Mouse (Mus musculus) limb, embryonic 14.5 days (tissue): ENCODE data around the gene Nck2. TPM values are rescaled to one million over a fixed set of nuclear protein-coding genes. Genes with fewer than 3 reads are reported as not detected.

Experiments
- ATAC-seq: fragments of 200-750 bp; cut with Nextera tagmentation; 2 replicates; pipeline ENCODE4 v1.8.0; 2017; ENCODE audit warnings: low read depth, moderate number of reproducible peaks, moderate TSS enrichment; ENCODE audit not compliant: low FRiP score
- DNase-seq: peaks from one replicate; pipeline ENCODE4 v3.0.0-alpha.2; 2015; ENCODE audit warnings: low spot score
- H3K27ac ChIP-seq: fragments of 300-500 bp; sonication (generic); replicated peaks from 2 replicates; pipeline ENCODE4 v1.5.1; 2014; ENCODE audit warnings: low read depth, mild to moderate bottlenecking, low read length, moderate library complexity, mixed read lengths
- H3K27me3 ChIP-seq: fragments of 300-500 bp; sonication (generic); 2 replicates; pipeline ENCODE4 v1.6.1; 2014; ENCODE audit warnings: low read length, mixed read lengths; ENCODE audit not compliant: control insufficient read depth, insufficient read depth
- H3K36me3 ChIP-seq: fragments of 300-500 bp; sonication (generic); 2 replicates; pipeline ENCODE4 v1.6.1; 2014; ENCODE audit warnings: mild to moderate bottlenecking, low read length, moderate library complexity, mixed read lengths; ENCODE audit not compliant: control insufficient read depth, insufficient read depth
- H3K4me1 ChIP-seq: fragments of 300-500 bp; sonication (generic); 2 replicates; pipeline ENCODE4 v1.6.1; 2014; ENCODE audit warnings: antibody characterized with exemption, low read length, mixed read lengths; ENCODE audit not compliant: control insufficient read depth, insufficient read depth
- H3K4me2 ChIP-seq: fragments of 300-500 bp; sonication (generic); replicated peaks from 2 replicates; pipeline ENCODE4 v1.6.1; 2014; ENCODE audit warnings: low read depth, mild to moderate bottlenecking, low read length, moderate library complexity; ENCODE audit not compliant: severe bottlenecking
- H3K4me3 ChIP-seq: fragments of 300-500 bp; sonication (generic); replicated peaks from 2 replicates; pipeline ENCODE4 v1.5.1; 2014; ENCODE audit warnings: low read length
- H3K9ac ChIP-seq: fragments of 300-500 bp; sonication (generic); 2 replicates; pipeline ENCODE4 v1.6.1; 2014; ENCODE audit warnings: mild to moderate bottlenecking, low read depth, low read length, moderate library complexity; ENCODE audit not compliant: severe bottlenecking
- H3K9me3 ChIP-seq: fragments of 300-500 bp; sonication (generic); 2 replicates; pipeline ENCODE4 v1.6.1; 2016; ENCODE audit warnings: low read length; ENCODE audit not compliant: control insufficient read depth
- POLR2A ChIP-seq: fragments of 200-500 bp; IDR thresholded peaks from 2 replicates; pipeline ENCODE4 v1.8.0; 2012; ENCODE audit warnings: inconsistent platforms, mild to moderate bottlenecking, moderate library complexity, borderline replicate concordance; ENCODE audit not compliant: insufficient read depth, insufficient read length; ENCODE audit errors: extremely low read depth
- WGBS: fragments of 180-500 bp; shearing (Covaris S2); extraction: QIAGEN DNeasy Blood & Tissue Kit; methylation state at CpG from one replicate; pipeline ENCODE4 v1.1.7; 2014; 5-methylcytosine and 5-hydroxymethylcytosine counted together
- polyA plus RNA-seq, 2 experiments: library from polyadenylated mRNA; depleted of rRNA in 1 of 2; stranded (reverse) in 1 of 2; unstranded in 1 of 2; fragments of >200 nt; fragmentation: Nextera tagmentation in 1 of 2; extraction: Ambion mirVana in 1 of 2; gene quantifications; 2 replicates each; pipeline versions ENCODE4 v1.2.1 to v1.2.3; 2012 to 2014

Nck2 gene
- polyA plus RNA-seq, 2 experiments = 38.8 to 43.3 TPM

GRCm38 (mm10) chr1:43594738-43595137 is 150.4 kb downstream of the Nck2 start:
- peaks cover 12% of the 10 kb centered on the region; the same call in 1 of the 2 replicates for H3K4me1 ChIP-seq
- no peaks in the 10 kb centered on the region for H3K27me3 ChIP-seq
- TF ChIP-seq POLR2A = no peak
- H3K36me3 ChIP-seq = no peaks in the 10 kb centered on the region
- ATAC-seq (peak; percentile 34; the same call in 1 of the 2 replicates), DNase-seq (peak; percentile 22)
- no peak overlapping the region for H3K9ac ChIP-seq
- no peaks in the 10 kb centered on the region for H3K9me3 ChIP-seq
- no peak overlapping the region for H3K4me2 ChIP-seq
- WGBS = 58% methylated on average over 4 of the region's 4 CpGs
- no peak overlapping the region for H3K4me3 ChIP-seq
- no peak overlapping the region for H3K27ac ChIP-seq

- TF ChIP-seq POLR2A = no peak
- DNase-seq = no peak
Measured at GRCm38 (mm10) chr1:43597731-43598130, 153.4 kb downstream of the Nck2 start.

GRCm38 (mm10) chr1:43599483-43599882 is 155.1 kb downstream of the Nck2 start:
- H3K36me3 ChIP-seq = no peaks in the 10 kb centered on the region
- no peak for ATAC-seq
- H3K9ac ChIP-seq = no peak overlapping the region
- H3K27me3 ChIP-seq = no peaks in the 10 kb centered on the region
- no peak for TF ChIP-seq POLR2A
- H3K27ac ChIP-seq = no peak overlapping the region
- H3K4me2 ChIP-seq = no peak overlapping the region
- peaks cover 6% of the 10 kb centered on the region; the same call in 1 of the 2 replicates for H3K9me3 ChIP-seq
- H3K4me3 ChIP-seq = no peak overlapping the region
- peaks cover 4% of the 10 kb centered on the region; the same call in 1 of the 2 replicates for H3K4me1 ChIP-seq
- DNase-seq = no peak

More at GRCm38 (mm10) chr1:43597731-43598130, 153.4 kb downstream of the Nck2 start:
- no peak for ATAC-seq
- peaks cover 6% of the 10 kb centered on the region; the same call in 1 of the 2 replicates for H3K9me3 ChIP-seq
- peaks cover 4% of the 10 kb centered on the region; the same call in 1 of the 2 replicates for H3K4me1 ChIP-seq
- H3K4me3 ChIP-seq = no peak overlapping the region
- no peaks in the 10 kb centered on the region for H3K27me3 ChIP-seq
- no peak overlapping the region for H3K9ac ChIP-seq
- H3K36me3 ChIP-seq = no peaks in the 10 kb centered on the region
- no peak overlapping the region for H3K27ac ChIP-seq
- H3K4me2 ChIP-seq = no peak overlapping the region

DNA sequence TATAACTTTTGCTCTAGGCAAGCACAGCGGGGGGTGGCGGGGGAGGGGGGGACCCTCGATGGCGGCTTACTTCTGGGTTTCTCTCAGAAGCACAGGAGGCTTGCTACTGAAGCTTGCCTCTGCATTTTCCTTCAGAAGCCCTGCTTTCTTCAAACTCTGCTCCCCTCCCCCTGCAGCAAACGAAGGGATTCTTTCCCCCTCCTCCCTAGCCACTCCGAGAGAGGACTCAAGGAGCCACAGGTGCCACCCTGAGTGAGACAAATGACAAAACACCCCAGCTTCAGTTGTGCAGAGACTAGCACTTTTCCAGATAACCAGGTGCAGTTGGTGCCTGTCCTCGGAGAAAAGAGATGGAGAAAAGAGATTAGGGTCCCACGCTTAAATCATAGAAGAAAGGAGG is 156.7 kb downstream of the Nck2 start:
- WGBS = 40% methylated on average over 8 of the region's 8 CpGs
- H3K36me3 ChIP-seq = no peaks in the 10 kb centered on the region
- no peaks in the 10 kb centered on the region for H3K27me3 ChIP-seq
- no peak overlapping the region for H3K9ac ChIP-seq
- H3K27ac ChIP-seq = no peak overlapping the region
- H3K4me3 ChIP-seq = no peak overlapping the region
- ATAC-seq = no peak
- H3K4me2 ChIP-seq = no peak overlapping the region
- H3K9me3 ChIP-seq = peaks cover 6% of the 10 kb centered on the region; the same call in 1 of the 2 replicates
- no peak for TF ChIP-seq POLR2A
- no peaks in the 10 kb centered on the region for H3K4me1 ChIP-seq
- no peak for DNase-seq

DNA sequence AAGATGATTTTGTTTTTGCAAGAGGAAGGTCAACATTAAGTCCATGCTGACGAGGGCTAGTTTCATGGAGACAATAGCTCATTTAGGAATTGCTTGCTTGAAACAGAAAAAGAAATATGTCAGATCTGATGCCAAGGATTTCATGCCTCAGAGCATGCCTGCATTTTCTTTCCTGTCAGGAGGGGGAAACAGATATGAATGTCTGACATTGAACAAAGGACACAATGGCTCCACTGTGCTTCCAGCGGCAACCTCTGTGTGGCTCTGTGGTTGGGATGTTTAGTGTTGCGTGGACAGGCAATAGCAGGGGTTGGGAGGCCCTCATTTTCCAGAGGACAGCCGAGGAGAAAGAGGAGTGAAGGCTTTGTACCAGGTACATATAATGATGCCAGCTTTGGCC is 171.6 kb downstream of the Nck2 start:
- whole genome bisulfite sequencing = 73% methylated on average over 4 of the region's 4 CpGs
- DNase-seq (no peak), ATAC-seq (no peak)
- Histone ChIP-seq H3K36me3 (no peaks in the 10 kb centered on the region), H3K27me3 (no peaks in the 10 kb centered on the region), H3K4me1 (0 out of 2 replicates have a peak, but pooled peaks cover 2% of the 10 kb centered on the region), H3K4me3 (no peak overlapping the region), H3K9me3 (no peaks in the 10 kb centered on the region), H3K9ac (no peak overlapping the region), H3K27ac (no peak overlapping the region), H3K4me2 (no peak overlapping the region)
- no peak for TF ChIP-seq POLR2A

Other genes with a start within 250 kb of the Nck2 start
- gene Fhl2, start 247.6 kb upstream of the Nck2 start, polyA plus RNA-seq (2012; rRNA removed) = 22.4 and 23.1 TPM in 2 replicates
- 19.5 and 20.3 TPM in 2 replicates for gene Fhl2, start 247.6 kb upstream of the Nck2 start, polyA plus RNA-seq (2014; fragmentation: Nextera tagmentation; extraction: Ambion mirVana)